Mouse (Mus musculus) fat pad, adult 2 months (tissue): ENCODE data around the gene Slc25a18.
"Not testable (repeated sequence)": the region's sequence is repeated elsewhere in the genome, so short reads cannot be mapped to it uniquely, and the experiment has no call there.

Experiments
- DNase-seq: peaks from one replicate; pipeline ENCODE4 v3.0.0-alpha.2; 2011; ENCODE audit warnings: low read depth, low spot score; ENCODE audit errors: extremely low read depth

Slc25a18 gene

GRCm38 (mm10) chr6:120796111-120796510 is 22.7 kb downstream of the Slc25a18 start:
- DNase-seq, result no peak

- DNase-seq, result no peak
These were observed 24.6 kb downstream of the Slc25a18 start for GRCm38 (mm10) chr6:120798019-120798418.

GRCm38 (mm10) chr6:120798905-120799304 is 25.5 kb downstream of the Slc25a18 start:
- DNase-seq, result no peak

- no peak for DNase-seq
These were observed 26.2 kb downstream of the Slc25a18 start for GRCm38 (mm10) chr6:120799581-120800041.

- no peak for DNase-seq
These were observed 33.8 kb downstream of the Slc25a18 start for GRCm38 (mm10) chr6:120806999-120807737.

GRCm38 (mm10) chr6:120807738-120808081 is 34.3 kb downstream of the Slc25a18 start:
- DNase-seq, result no peak

- not testable (repeated sequence) for DNase-seq
These were observed 38.6 kb downstream of the Slc25a18 start for GRCm38 (mm10) chr6:120811999-120812398.

GRCm38 (mm10) chr6:120819294-120819693 is 45.9 kb downstream of the Slc25a18 start:
- no peak for DNase-seq

GRCm38 (mm10) chr6:120820144-120820543 is 46.8 kb downstream of the Slc25a18 start:
- DNase-seq, result no peak

- DNase-seq, result no peak
These were observed 47.6 kb downstream of the Slc25a18 start for GRCm38 (mm10) chr6:120820941-120821340.

- DNase-seq, result no peak
These were observed 48.3 kb downstream of the Slc25a18 start for GRCm38 (mm10) chr6:120821715-120822114.

GRCm38 (mm10) chr6:120822307-120822928 is 49.0 kb downstream of the Slc25a18 start, which contains the start of gene Atp6v1e1:
TSS of gene Atp6v1e1 (minus strand) at chr6:120822793.
- no peak for DNase-seq

GRCm38 (mm10) chr6:120822937-120823614 is 49.7 kb downstream of the Slc25a18 start:
- no peak for DNase-seq

GRCm38 (mm10) chr6:120830056-120830455 is 56.7 kb downstream of the Slc25a18 start:
- no peak for DNase-seq

GRCm38 (mm10) chr6:120830866-120831608 is 57.7 kb downstream of the Slc25a18 start:
- no peak for DNase-seq

GRCm38 (mm10) chr6:120832097-120832496 is 58.7 kb downstream of the Slc25a18 start:
- no peak for DNase-seq

- no peak for DNase-seq
These were observed 61.5 kb downstream of the Slc25a18 start for GRCm38 (mm10) chr6:120834766-120835321.

GRCm38 (mm10) chr6:120835474-120836374 is 62.3 kb downstream of the Slc25a18 start, which contains the start of gene Bcl2l13:
TSS of gene Bcl2l13 (plus strand) at chr6:120836212.
- DNase-seq, result no peak

GRCm38 (mm10) chr6:120836389-120837151 is 63.2 kb downstream of the Slc25a18 start:
- DNase-seq, result no peak
